Mouse (Mus musculus) MEL (cell line): ENCODE results near the gene Espnl.

Experiments used
- CHD1 ChIP-seq: IDR thresholded peaks from 2 replicates; pipeline ENCODE4 v1.6.1; 2012; ENCODE audit warnings: low read depth, mild to moderate bottlenecking, inconsistent platforms, low read length, improper control_type of control experiment
- CTCF ChIP-seq, 3 experiments: IDR thresholded peaks in 2 of 3; conservative IDR thresholded peaks in 1 of 3; 2 replicates each; pipeline ENCODE4 v1.5.1; 2011 to 2012; ENCODE audit warnings: low read length in 3 of 3, low read depth in 2 of 3, mild to moderate bottlenecking in 2 of 3, improper control_type of control experiment in 1 of 3, inconsistent platforms in 1 of 3, mixed read lengths in 1 of 3, moderate library complexity in 1 of 3; ENCODE audit not compliant: control insufficient read depth in 1 of 3, insufficient read depth in 1 of 3, poor library complexity in 1 of 3, severe bottlenecking in 1 of 3
- E2F4 ChIP-seq: IDR thresholded peaks from 2 replicates; pipeline ENCODE4 v1.6.1; 2011; ENCODE audit warnings: low read depth, low read length, improper control_type of control experiment, borderline replicate concordance
- MAX ChIP-seq: IDR thresholded peaks from 2 replicates; pipeline ENCODE4 v1.6.1; 2011; ENCODE audit warnings: low read length, improper control_type of control experiment
- MXI1 ChIP-seq: IDR thresholded peaks from 2 replicates; pipeline ENCODE4 v1.6.1; 2011; ENCODE audit warnings: mild to moderate bottlenecking, low read depth, low read length, improper control_type of control experiment
- NRF1 ChIP-seq: IDR thresholded peaks from 2 replicates; pipeline ENCODE4 v1.6.1; 2014; ENCODE audit warnings: low read depth, mild to moderate bottlenecking, inconsistent platforms, low read length, improper control_type of control experiment, moderate library complexity; ENCODE audit not compliant: poor library complexity, insufficient read depth, severe bottlenecking
- RAD21 ChIP-seq: IDR thresholded peaks from 2 replicates; pipeline ENCODE4 v1.6.1; 2011; ENCODE audit warnings: mild to moderate bottlenecking, low read depth, low read length, improper control_type of control experiment
- ZC3H11A ChIP-seq: IDR thresholded peaks from 2 replicates; pipeline ENCODE4 v1.6.1; 2012; ENCODE audit warnings: low read depth, mild to moderate bottlenecking, inconsistent platforms, low read length, improper control_type of control experiment
- ZMIZ1 ChIP-seq: IDR thresholded peaks from 2 replicates; pipeline ENCODE4 v1.6.1; 2012; ENCODE audit warnings: low read depth, mild to moderate bottlenecking, inconsistent platforms, low read length, improper control_type of control experiment, moderate library complexity

- no peak for TF ChIP-seq CTCF (IDR thresholded peaks at IDR 0.05 in 2 of 3, conservative IDR thresholded peaks at IDR 0.05 in 1 of 3; ENCODE audit: control insufficient read depth in 1 of 3, insufficient read depth in 1 of 3, low read depth in 2 of 3, low read length in 3 of 3, poor library complexity in 1 of 3, severe bottlenecking in 1 of 3)
- no peak for TF ChIP-seq NRF1
- no peak for TF ChIP-seq RAD21
- TF ChIP-seq ZC3H11A: no peak
- TF ChIP-seq ZMIZ1: no peak
- no peak for TF ChIP-seq CHD1
- no peak for TF ChIP-seq MXI1
- TF ChIP-seq MAX: no peak
- no peak for TF ChIP-seq E2F4
Observed at GRCm38 (mm10) chr1:91364822-91365644, 43.2 kb downstream of the Espnl start.
